Mouse (Mus musculus): ENCODE measurements around the gene Lclat1.

DNA sequence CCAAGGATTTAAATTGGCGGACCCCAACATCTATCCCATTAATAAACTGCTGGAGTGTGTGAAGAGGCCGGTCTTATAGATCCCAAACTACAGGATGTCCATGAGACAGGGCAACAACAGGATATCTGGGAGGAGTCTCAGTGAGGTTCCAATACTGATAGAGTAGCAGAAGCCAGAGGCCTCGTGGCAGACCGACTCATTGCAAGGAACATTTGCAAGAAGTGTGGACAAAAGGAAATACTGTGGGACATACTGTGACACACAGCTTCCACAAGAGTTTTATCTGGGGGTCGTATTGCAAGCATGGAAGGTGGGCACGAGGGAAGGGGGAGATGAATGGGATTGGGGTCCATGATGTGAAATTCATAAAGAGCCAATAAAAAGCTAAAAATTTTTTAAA lies 86.4 kb downstream of the Lclat1 start:
- TF ChIP-seq CTCF (IDR thresholded peaks at IDR 0.05; ENCODE audit: control insufficient read depth, insufficient read depth, low read length) (no peak), POLR2A (IDR thresholded peaks at IDR 0.05; ENCODE audit: borderline replicate concordance, control insufficient read depth, low read depth, low read length) (no peak)

Data from bone marrow, adult 2 months (tissue).